Mouse (Mus musculus): ENCODE results near the gene Glyr1. TPM values are rescaled to one million over a fixed set of nuclear protein-coding genes. Genes with fewer than 3 reads are reported as not detected.
A peak's percentile ranks its signal among the peaks of the same experiment; 100 is the strongest.

Glyr1 gene
- polyA plus RNA-seq, 1 experiment from 2014 or later = 216 TPM

DNA sequence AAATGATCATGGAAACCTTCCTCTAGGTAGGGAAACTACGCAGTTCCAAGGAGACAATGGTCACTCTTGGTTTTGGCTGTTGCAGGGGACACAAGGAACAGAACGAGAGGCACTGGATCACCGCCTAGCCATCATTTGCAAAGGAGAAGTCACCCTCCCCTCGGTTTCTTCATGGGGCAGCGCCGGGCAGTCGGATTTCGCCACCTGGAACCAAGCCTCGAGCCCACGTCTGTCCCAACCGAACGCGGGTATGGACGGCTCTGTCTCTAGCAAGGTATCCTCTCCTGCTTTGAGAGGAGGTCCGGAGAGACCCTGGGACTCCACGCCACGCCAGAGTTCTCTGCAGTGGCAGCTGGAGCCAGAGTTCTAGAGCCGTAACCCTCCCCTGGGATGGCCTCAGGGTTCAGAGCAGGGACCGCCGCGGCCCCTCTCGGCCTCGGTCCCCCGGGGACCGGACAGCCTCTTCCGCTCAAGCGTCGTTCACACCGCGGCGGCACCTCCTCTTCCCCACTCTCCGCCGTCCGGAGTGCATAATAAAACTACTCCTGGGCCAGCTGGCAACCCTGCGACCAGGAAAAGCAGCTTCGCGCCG lies 385 bp downstream of the Glyr1 start:
- no peaks in the 10 kb centered on the region for H3K27me3 ChIP-seq
- H3K27ac ChIP-seq = peak overlapping the region; percentile 90
- peak overlapping the region; percentile 83 for H3K4me2 ChIP-seq (replicated peaks)
- ATAC-seq (ENCODE audit: low FRiP score) = peak; percentile 65
- WGBS = under 1% methylated on average over 38 of the region's 38 CpGs
- H3K9ac ChIP-seq = peak overlapping the region; percentile 93
- peak overlapping the region; percentile 86 for H3K4me3 ChIP-seq
- H3K9me3 ChIP-seq (replicated peaks) = no peaks in the 10 kb centered on the region
- H3K4me1 ChIP-seq = peaks cover 27% of the 10 kb centered on the region
- peaks cover 38% of the 10 kb centered on the region for H3K36me3 ChIP-seq

DNA sequence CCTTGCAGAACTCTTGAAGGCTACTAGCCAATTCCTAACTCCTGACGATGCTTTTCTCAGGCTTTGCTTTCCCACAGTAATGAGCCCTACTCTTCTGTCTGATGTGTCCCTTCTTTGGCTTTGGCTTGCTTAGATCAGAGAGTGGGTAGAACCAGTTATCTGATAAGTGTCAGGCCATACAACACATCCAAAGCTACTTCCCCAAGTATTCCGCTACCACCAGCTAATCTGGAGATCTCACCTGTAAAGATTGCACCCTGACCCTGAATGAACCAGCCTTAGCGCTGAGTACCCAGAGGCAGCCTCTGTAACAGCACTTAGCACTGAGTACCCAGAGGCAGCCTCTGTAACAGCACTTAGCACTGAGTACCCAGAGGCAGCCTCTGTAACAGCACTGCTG lies 4.3 kb downstream of the Glyr1 start:
- Histone ChIP-seq H3K4me2 (replicated peaks) (no peak overlapping the region), H3K4me1 (peaks cover 16% of the 10 kb centered on the region), H3K27ac (no peak overlapping the region), H3K27me3 (no peaks in the 10 kb centered on the region), H3K9ac (no peak overlapping the region), H3K4me3 (no peak overlapping the region), H3K9me3 (replicated peaks) (no peaks in the 10 kb centered on the region), H3K36me3 (peaks cover 73% of the 10 kb centered on the region)
- ATAC-seq (ENCODE audit: low FRiP score) = no peak
- 99% methylated on average over 3 of the region's 3 CpGs for WGBS

- H3K4me1 ChIP-seq = no peaks in the 10 kb centered on the region
Observed at GRCm38 (mm10) chr16:5036649-5037234, 12.9 kb downstream of the Glyr1 start.

DNA sequence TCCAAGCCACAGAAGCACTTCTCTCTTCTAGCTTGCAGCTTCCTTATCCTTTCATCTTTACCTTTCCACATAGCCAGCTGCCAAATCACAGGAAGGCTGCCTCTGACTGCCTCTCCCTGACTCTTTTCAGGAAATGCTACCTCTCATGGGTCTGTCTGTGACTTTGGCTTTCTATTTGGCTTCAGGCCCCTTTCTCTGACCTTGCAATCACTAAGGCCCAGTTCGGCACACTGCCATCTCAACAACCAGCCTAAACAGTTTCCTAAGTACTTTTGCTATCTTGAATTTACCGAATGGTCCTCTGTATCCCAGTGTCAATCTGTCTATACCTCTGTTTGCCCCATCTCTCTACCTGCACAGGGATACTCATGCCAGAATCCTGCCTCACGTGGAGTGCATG lies 14.1 kb downstream of the Glyr1 start:
- no peak for ATAC-seq (ENCODE audit: low FRiP score)
- no peaks in the 10 kb centered on the region for H3K4me1 ChIP-seq
- 97% methylated on average over 3 of the region's 3 CpGs for whole genome bisulfite sequencing
- no peak overlapping the region for H3K9ac ChIP-seq
- no peak overlapping the region for H3K27ac ChIP-seq
- no peak overlapping the region for H3K4me2 ChIP-seq (replicated peaks)
- no peak overlapping the region for H3K4me3 ChIP-seq
- no peaks in the 10 kb centered on the region for H3K27me3 ChIP-seq
- H3K9me3 ChIP-seq (replicated peaks) = no peaks in the 10 kb centered on the region
- peaks cover 96% of the 10 kb centered on the region for H3K36me3 ChIP-seq

More at GRCm38 (mm10) chr16:5036649-5037234, 12.9 kb downstream of the Glyr1 start:
- WGBS = 78% methylated on average over 5 of the region's 5 CpGs
- Histone ChIP-seq H3K36me3 (peaks cover 96% of the 10 kb centered on the region), H3K4me2 (replicated peaks) (no peak overlapping the region), H3K4me3 (no peak overlapping the region), H3K9ac (no peak overlapping the region), H3K27me3 (no peaks in the 10 kb centered on the region), H3K9me3 (replicated peaks) (no peaks in the 10 kb centered on the region), H3K27ac (no peak overlapping the region)
- ATAC-seq (ENCODE audit: low FRiP score) = no peak

DNA sequence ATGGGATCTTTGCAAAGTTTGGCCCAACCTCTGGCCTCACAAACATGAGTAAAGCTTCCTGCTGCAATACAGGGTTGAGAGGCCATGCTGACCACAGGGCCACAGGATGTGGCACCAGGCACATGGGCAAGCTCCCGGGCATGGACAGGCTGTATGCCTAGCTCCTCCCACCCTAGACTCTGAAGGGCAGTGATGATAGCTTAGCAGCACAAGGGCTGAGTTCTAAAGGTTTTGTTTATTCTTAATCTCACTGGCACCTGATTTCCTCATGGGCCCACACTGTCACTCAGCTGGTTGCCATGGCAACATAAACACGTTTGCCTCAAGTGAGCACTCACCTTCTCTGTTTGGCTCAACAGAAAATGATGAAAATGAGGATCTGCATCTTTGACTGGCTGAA lies 19.8 kb downstream of the Glyr1 start:
- Histone ChIP-seq H3K4me2 (replicated peaks) (no peak overlapping the region), H3K27me3 (no peaks in the 10 kb centered on the region), H3K9ac (no peak overlapping the region), H3K4me1 (no peaks in the 10 kb centered on the region), H3K36me3 (peaks cover 99% of the 10 kb centered on the region), H3K27ac (no peak overlapping the region), H3K4me3 (no peak overlapping the region), H3K9me3 (replicated peaks) (no peaks in the 10 kb centered on the region)
- 72% methylated on average over 2 of the region's 2 CpGs for WGBS
- no peak for ATAC-seq (ENCODE audit: low FRiP score)

GRCm38 (mm10) chr16:5024021-5024420 lies 25.6 kb downstream of the Glyr1 start:
- Histone ChIP-seq H3K9me3 (replicated peaks) (no peaks in the 10 kb centered on the region), H3K4me1 (no peaks in the 10 kb centered on the region), H3K9ac (no peak overlapping the region), H3K27ac (no peak overlapping the region), H3K4me2 (replicated peaks) (no peak overlapping the region), H3K4me3 (no peak overlapping the region), H3K36me3 (peaks cover 96% of the 10 kb centered on the region), H3K27me3 (no peaks in the 10 kb centered on the region)
- WGBS = 97% methylated on average over 3 of the region's 3 CpGs
- no peak for ATAC-seq (ENCODE audit: low FRiP score)

- no peak for ATAC-seq (ENCODE audit: low FRiP score)
- Histone ChIP-seq H3K36me3 (peaks cover 66% of the 10 kb centered on the region), H3K27ac (no peak overlapping the region; the same call in 1 of the 2 replicates), H3K27me3 (no peaks in the 10 kb centered on the region), H3K4me1 (peaks cover 12% of the 10 kb centered on the region), H3K9ac (no peak overlapping the region), H3K9me3 (replicated peaks) (no peaks in the 10 kb centered on the region), H3K4me3 (no peak overlapping the region), H3K4me2 (replicated peaks) (no peak overlapping the region)
- WGBS = 95% methylated on average over 4 of the region's 4 CpGs
Observed at GRCm38 (mm10) chr16:5014578-5014977, 35.1 kb downstream of the Glyr1 start.

- no peaks in the 10 kb centered on the region for H3K9me3 ChIP-seq (replicated peaks)
- H3K4me3 ChIP-seq = peak within 1 kb of the TSS; percentile 73
- H3K27ac ChIP-seq = peak within 1 kb of the TSS; percentile 87
- peaks cover 12% of the 10 kb centered on the region for H3K4me1 ChIP-seq
- peaks cover 56% of the 10 kb centered on the region for H3K36me3 ChIP-seq
- peak within 1 kb of the TSS; percentile 83 for H3K9ac ChIP-seq
- H3K4me2 ChIP-seq (replicated peaks) = peak within 1 kb of the TSS; percentile 86
- under 1% methylated on average over 52 of the region's 63 CpGs for WGBS
- peak; percentile 99 for ATAC-seq (ENCODE audit: low FRiP score)
- no peaks in the 10 kb centered on the region for H3K27me3 ChIP-seq
Observed at GRCm38 (mm10) chr16:5013054-5013838, 36.4 kb downstream of the Glyr1 start, which contains the start of gene Rogdi. Gene Rogdi (minus strand): TSS chr16:5013553.

GRCm38 (mm10) chr16:5012036-5013005 lies 37.3 kb downstream of the Glyr1 start:
- peak overlapping the region; percentile 87; the same call in 1 of the 2 replicates for H3K27ac ChIP-seq
- peaks cover 47% of the 10 kb centered on the region for H3K36me3 ChIP-seq

DNA sequence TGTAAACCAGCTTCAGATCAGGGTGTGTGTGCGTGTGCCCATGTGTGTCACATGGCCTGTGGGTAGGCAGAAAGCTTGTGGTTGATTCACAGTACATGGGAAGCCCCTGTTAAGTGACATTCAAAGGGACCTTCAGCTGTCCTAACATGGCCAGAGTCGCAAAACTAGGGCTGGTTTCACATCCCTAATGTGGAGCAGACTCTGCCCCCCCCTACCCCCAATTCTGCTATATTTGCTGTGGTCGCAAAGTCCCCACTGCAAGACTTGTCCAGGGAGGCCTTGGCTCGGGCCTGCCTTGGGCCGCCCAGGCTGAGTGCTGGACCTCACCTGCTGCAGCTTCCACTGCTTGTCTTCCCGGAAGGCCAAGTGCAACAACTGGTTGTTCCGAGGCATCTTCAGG lies 38.4 kb downstream of the Glyr1 start:
- 90% methylated on average over 7 of the region's 7 CpGs for WGBS
- no peak overlapping the region for H3K27ac ChIP-seq
- peaks cover 12% of the 10 kb centered on the region for H3K4me1 ChIP-seq
- no peaks in the 10 kb centered on the region for H3K9me3 ChIP-seq (replicated peaks)
- H3K9ac ChIP-seq = no peak overlapping the region
- no peak overlapping the region for H3K4me2 ChIP-seq (replicated peaks)
- no peaks in the 10 kb centered on the region for H3K27me3 ChIP-seq
- H3K4me3 ChIP-seq = no peak overlapping the region
- no peak for ATAC-seq (ENCODE audit: low FRiP score)
- H3K36me3 ChIP-seq = peaks cover 37% of the 10 kb centered on the region

More at GRCm38 (mm10) chr16:5012036-5013005, 37.3 kb downstream of the Glyr1 start:
- H3K4me2 ChIP-seq (replicated peaks) = peak overlapping the region; percentile 86
- H3K9me3 ChIP-seq (replicated peaks) = no peaks in the 10 kb centered on the region
- ATAC-seq (ENCODE audit: low FRiP score) = no peak
- H3K9ac ChIP-seq = peak overlapping the region; percentile 83
- peaks cover 12% of the 10 kb centered on the region for H3K4me1 ChIP-seq
- H3K27me3 ChIP-seq = no peaks in the 10 kb centered on the region
- WGBS = 57% methylated on average over 13 of the region's 13 CpGs
- H3K4me3 ChIP-seq = peak overlapping the region; percentile 73

GRCm38 (mm10) chr16:5010371-5010935 lies 39.2 kb downstream of the Glyr1 start:
- H3K36me3 ChIP-seq = peaks cover 28% of the 10 kb centered on the region
- H3K4me2 ChIP-seq (replicated peaks) = no peak overlapping the region
- no peak for ATAC-seq (ENCODE audit: low FRiP score)
- H3K4me1 ChIP-seq = peaks cover 12% of the 10 kb centered on the region
- WGBS = 87% methylated on average over 10 of the region's 10 CpGs
- H3K27ac ChIP-seq = no peak overlapping the region
- no peaks in the 10 kb centered on the region for H3K27me3 ChIP-seq
- H3K4me3 ChIP-seq = no peak overlapping the region
- H3K9me3 ChIP-seq (replicated peaks) = no peaks in the 10 kb centered on the region
- no peak overlapping the region for H3K9ac ChIP-seq
